Comparison of ENCODE assay signal across 8 mouse cellular contexts in the genomic region with DNA sequence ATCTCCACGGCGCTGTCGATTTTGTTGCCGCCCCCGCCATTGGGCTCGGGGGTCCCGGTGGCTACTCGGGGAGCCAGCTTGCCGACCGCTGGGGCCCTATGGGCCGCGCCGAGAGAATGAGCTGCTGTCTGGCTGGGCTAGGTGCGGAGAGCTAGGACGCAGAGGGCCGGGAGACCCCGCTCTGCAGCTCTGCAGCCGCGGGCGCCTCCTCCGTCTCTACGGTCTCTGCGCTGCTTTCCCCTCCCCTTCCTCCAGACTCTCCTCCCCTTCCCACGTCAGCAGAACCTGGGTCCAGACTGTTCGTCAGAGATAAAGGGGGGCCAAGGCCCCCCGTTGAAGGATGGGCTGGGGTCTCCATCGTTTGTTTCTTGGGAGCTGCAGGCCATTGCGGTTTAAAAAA. TPM values are rescaled to one million over a fixed set of nuclear protein-coding genes. Genes with fewer than 3 reads are reported as not detected.
DNase-seq lines count a peak whose midpoint lies in the region; ATAC-seq and TF ChIP-seq lines count a peak whose summit lies in the region.

A gene (minus strand): TSS at position 247 of the 400 bp plus-strand sequence.

- DNase-seq in cerebellum, postnatal 14 days, result peak; percentile 89
- peak; percentile 65 to 72 for DNase-seq in frontal cortex, postnatal 25 days (ENCODE audit: low spot score in 2 of 2)
- DNase-seq in layer of hippocampus, adult 9-11 months, result peak; percentile 81
- peak; percentile 91 for DNase-seq in lung, embryonic 14.5 days
- peak; percentile 56 for DNase-seq in ovary, adult 18-20 months (ENCODE audit: low spot score)
- DNase-seq in thymus, postnatal 4 days, result peak; percentile 61

- H3K4me3 ChIP-seq in hindbrain, embryonic 13.5 days, result peak within 1 kb of the TSS; percentile 97
- H3K4me3 ChIP-seq in lung, embryonic 14.5 days (ENCODE audit: low read depth, low read length), result peak within 1 kb of the TSS; percentile 88

- no peak; the same call in 1 of the 2 replicates for TF ChIP-seq CTCF in lung, embryonic 14.5 days (IDR thresholded peaks at IDR 0.05; ENCODE audit: low read depth)

- ATAC-seq in activated CD4-positive, CD25-positive, alpha-beta regulatory T cell, adult 4 months, result peak; percentile 32
- peak; percentile 95 for ATAC-seq in hindbrain, embryonic 13.5 days (ENCODE audit: low FRiP score)
- peak; percentile 93 for ATAC-seq in lung, embryonic 14.5 days (ENCODE audit: insufficient read depth)

- peak within 1 kb of the TSS; percentile 95 for H3K27ac ChIP-seq in hindbrain, embryonic 13.5 days
- H3K27ac ChIP-seq in lung, embryonic 14.5 days (ENCODE audit: low read depth), result peak within 1 kb of the TSS; percentile 82

- H3K4me2 ChIP-seq in hindbrain, embryonic 13.5 days, result peak within 1 kb of the TSS; percentile 97
- H3K4me2 ChIP-seq in lung, embryonic 14.5 days, result peak within 1 kb of the TSS; percentile 99

- H3K27me3 ChIP-seq in hindbrain, embryonic 13.5 days, result no peaks in the 10 kb centered on the region
- no peaks in the 10 kb centered on the region; the same call in 1 of the 2 replicates for H3K27me3 ChIP-seq in lung, embryonic 14.5 days (ENCODE audit: insufficient read depth, low read length)

- under 1% methylated on average over 25 of the region's 28 CpGs for WGBS in hindbrain, embryonic 13.5 days
- WGBS in lung, embryonic 14.5 days, result under 1% methylated on average over 22 of the region's 28 CpGs

- H3K36me3 ChIP-seq in hindbrain, embryonic 13.5 days, result peaks cover 45% of the 10 kb centered on the region
- H3K36me3 ChIP-seq in lung, embryonic 14.5 days (ENCODE audit: insufficient read depth), result peaks cover 34% of the 10 kb centered on the region

- no peaks in the 10 kb centered on the region for H3K9me3 ChIP-seq in hindbrain, embryonic 13.5 days
- no peaks in the 10 kb centered on the region for H3K9me3 ChIP-seq in lung, embryonic 14.5 days (ENCODE audit: low read depth, low read length)

- H3K4me1 ChIP-seq in hindbrain, embryonic 13.5 days (replicated peaks), result peaks cover 52% of the 10 kb centered on the region
- no peaks in the 10 kb centered on the region for H3K4me1 ChIP-seq in lung, embryonic 14.5 days (ENCODE audit: insufficient read depth)

- peak within 1 kb of the TSS; percentile 99 for H3K9ac ChIP-seq in hindbrain, embryonic 13.5 days
- peak within 1 kb of the TSS; percentile 93 for H3K9ac ChIP-seq in lung, embryonic 14.5 days

RNA-seq across cellular contexts. Expression of the gene that starts here (rescaled TPM):
- polyA plus RNA-seq in activated CD4-positive, CD25-positive, alpha-beta regulatory T cell, adult 4 months (2017; shearing (Covaris generic)), result 1 to 10 TPM in 1 of 2 experiments, under 1 TPM in 1; 0.52 to 1.1 TPM
- polyA plus RNA-seq in hindbrain, embryonic 13.5 days (2015; fragmentation: Nextera tagmentation; extraction: Ambion mirVana), result 148 and 158 TPM in 2 replicates
- polyA plus RNA-seq in lung, embryonic 14.5 days (2014; fragmentation: Nextera tagmentation; extraction: Ambion mirVana), result 27.0 and 29.2 TPM in 2 replicates

Comparison
In these comparisons a context has a peak if more than half of its experiments do, and no peak if none do; other contexts are left out.
1. Peak in every context shown above with its lines: DNase-seq, ATAC-seq, H3K4me3 ChIP-seq and H3K27ac ChIP-seq.
2. RNA of the gene that starts here (polyA plus RNA-seq): 148 to 158 TPM in hindbrain, embryonic 13.5 days and 27.0 to 29.2 TPM in lung, embryonic 14.5 days; 0.52 to 1.1 TPM in activated CD4-positive, CD25-positive, alpha-beta regulatory T cell, adult 4 months; every median in the first group is over 10 times any median in the second.
3. ATAC-seq: peak in every context shown above with its lines; median percentile 95 in hindbrain, embryonic 13.5 days; 93 in lung, embryonic 14.5 days; 32 in activated CD4-positive, CD25-positive, alpha-beta regulatory T cell, adult 4 months.